Mouse (Mus musculus) midbrain, embryonic 10.5 days (tissue): Measurements from ENCODE around the gene Rspry1. TPM values are rescaled to one million over a fixed set of nuclear protein-coding genes. Genes with fewer than 3 reads are reported as not detected.

Experiments used
- DNase-seq: peaks from one replicate; pipeline ENCODE4 v3.0.0-alpha.2; 2017; ENCODE audit warnings: low spot score
- H3K27ac ChIP-seq: fragments of 300-500 bp; sonication (generic); replicated peaks from 2 replicates; pipeline ENCODE4 v1.5.1; 2016; ENCODE audit warnings: mild to moderate bottlenecking
- H3K27me3 ChIP-seq: fragments of 300-500 bp; sonication (generic); 2 replicates; pipeline ENCODE4 v1.6.1; 2016; ENCODE audit warnings: low read depth, mild to moderate bottlenecking; ENCODE audit not compliant: poor library complexity, severe bottlenecking
- H3K36me3 ChIP-seq: fragments of 300-500 bp; sonication (generic); 2 replicates; pipeline ENCODE4 v1.6.1; 2016; ENCODE audit warnings: mild to moderate bottlenecking, moderate library complexity
- H3K4me1 ChIP-seq: fragments of 300-500 bp; sonication (generic); 2 replicates; pipeline ENCODE4 v1.6.1; 2016
- H3K4me3 ChIP-seq: fragments of 300-500 bp; sonication (generic); 2 replicates; pipeline ENCODE4 v1.5.1; 2016; ENCODE audit warnings: mild to moderate bottlenecking, moderate library complexity
- H3K9me3 ChIP-seq: fragments of 300-500 bp; sonication (generic); replicated peaks from 2 replicates; pipeline ENCODE4 v1.6.1; 2016; ENCODE audit warnings: mild to moderate bottlenecking
- WGBS: fragments of 180-500 bp; shearing (Covaris S2); methylation state at CpG from one replicate; pipeline ENCODE4 v1.1.7; 2016; 5-methylcytosine and 5-hydroxymethylcytosine counted together
- polyA plus RNA-seq: library from polyadenylated mRNA; unstranded; fragments of >200 nt; fragmentation: Nextera tagmentation; extraction: Ambion mirVana; gene quantifications from 2 replicates; pipeline ENCODE4 v1.2.1, GENCODE M21; 2016

The Rspry1 gene
- 45.2 and 49.5 TPM in 2 replicates for polyA plus RNA-seq

DNA sequence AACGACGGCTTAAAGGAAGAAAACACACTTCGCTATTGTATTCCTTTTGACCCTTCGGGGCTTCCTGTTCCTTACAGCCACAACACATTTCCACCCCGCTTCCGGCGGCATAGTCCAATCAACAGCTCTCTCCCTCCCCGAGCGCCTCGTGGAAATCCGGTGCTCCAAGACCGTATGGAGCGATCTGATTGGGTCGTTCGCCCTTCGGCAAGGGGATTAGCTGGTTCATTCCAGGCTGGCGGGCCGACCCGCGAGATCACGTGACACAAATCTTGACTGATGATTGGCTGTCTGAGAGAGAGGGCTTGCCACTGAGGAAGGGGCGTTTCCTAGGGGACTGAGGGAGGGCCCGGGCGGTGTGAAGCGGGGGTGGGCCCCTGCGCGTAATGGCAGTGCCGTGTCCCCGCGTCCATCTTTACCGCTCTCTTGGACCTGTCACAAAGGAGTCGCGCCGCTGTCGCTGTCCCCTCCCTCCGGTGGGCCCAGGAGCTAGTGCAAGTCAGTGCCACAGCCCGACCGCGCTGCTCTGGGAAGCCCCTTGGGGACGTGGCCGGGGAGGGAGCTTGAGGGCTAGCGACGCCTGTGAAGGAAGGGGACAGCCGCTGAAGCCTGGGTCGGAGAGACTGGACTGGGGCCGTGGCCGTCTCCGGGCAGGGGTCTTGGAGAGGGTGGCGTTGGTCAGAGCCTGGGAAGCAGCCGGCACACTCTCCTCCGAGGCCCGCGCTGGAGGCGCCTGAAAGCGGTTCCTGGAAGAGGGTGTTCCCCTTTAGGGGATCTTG, at the start of gene Rspry1, which contains the start of gene Fam192a:
TSS of gene Rspry1 (plus strand) at position 331 of the 779 bp plus-strand sequence.
TSS of gene Fam192a (minus strand) at position 391 of the 779 bp plus-strand sequence.
- no peaks in the 10 kb centered on the region for H3K27me3 ChIP-seq
- H3K36me3 ChIP-seq, result peaks cover 3% of the 10 kb centered on the region; the same call in 1 of the 2 replicates
- DNase-seq, result peak; percentile 100
- no peaks in the 10 kb centered on the region for H3K9me3 ChIP-seq
- peak within 1 kb of the TSS; percentile 96 for H3K27ac ChIP-seq
- peaks cover 31% of the 10 kb centered on the region for H3K4me1 ChIP-seq
- WGBS, result under 1% methylated on average over 55 of the region's 55 CpGs
- H3K4me3 ChIP-seq, result peak within 1 kb of the TSS; percentile 98

DNA sequence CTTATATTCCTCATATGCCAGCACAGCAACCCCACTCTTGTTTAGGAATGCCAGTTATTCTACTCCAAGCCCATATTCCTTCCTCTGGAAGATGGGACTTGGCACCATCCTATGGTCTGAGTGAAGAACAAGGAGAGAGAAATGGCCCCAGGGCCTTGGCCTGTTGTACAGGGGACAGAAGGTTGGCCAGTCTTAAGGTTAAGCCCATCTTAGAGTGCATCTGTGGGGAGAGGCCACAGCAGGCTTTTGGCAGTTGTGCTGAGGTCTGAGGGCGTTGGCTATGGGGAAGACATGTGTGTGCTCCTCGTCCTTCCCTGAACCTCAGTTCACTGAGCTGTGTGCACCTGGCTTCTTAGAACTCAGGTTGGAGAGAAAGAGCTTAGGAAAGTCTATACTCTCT, 49.0 kb upstream of the Rspry1 start:
- no peak overlapping the region; the same call in 1 of the 2 replicates for H3K4me3 ChIP-seq
- H3K9me3 ChIP-seq, result no peaks in the 10 kb centered on the region
- H3K36me3 ChIP-seq, result no peaks in the 10 kb centered on the region
- no peak for DNase-seq
- peaks cover 56% of the 10 kb centered on the region for H3K4me1 ChIP-seq
- 69% methylated on average over 2 of the region's 2 CpGs for WGBS
- H3K27me3 ChIP-seq, result peaks cover 72% of the 10 kb centered on the region
- peak overlapping the region; percentile 91 for H3K27ac ChIP-seq

DNA sequence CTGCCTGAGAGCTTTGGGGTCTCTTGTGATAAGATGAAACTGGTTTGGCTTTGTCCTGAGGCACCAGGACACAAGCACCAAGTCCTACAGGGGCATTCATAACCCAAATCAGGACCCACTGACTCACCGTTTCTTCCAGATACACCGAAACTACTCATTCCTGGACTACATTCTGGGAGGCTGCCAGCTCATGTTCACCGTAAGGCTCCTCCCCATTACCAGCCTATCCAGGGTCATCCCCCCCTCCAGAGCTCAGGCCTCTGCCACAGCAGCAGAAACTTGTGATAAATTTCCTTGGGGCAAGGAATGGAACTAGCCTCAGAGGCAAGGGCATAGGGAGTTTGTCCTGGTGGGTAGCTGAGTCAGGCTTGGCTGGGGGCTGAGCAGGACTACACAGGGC, 44.5 kb upstream of the Rspry1 start:
- H3K4me1 ChIP-seq, result peaks cover 39% of the 10 kb centered on the region
- WGBS, result 89% methylated on average over 3 of the region's 3 CpGs
- no peaks in the 10 kb centered on the region for H3K9me3 ChIP-seq
- H3K27me3 ChIP-seq, result peaks cover 86% of the 10 kb centered on the region
- DNase-seq, result no peak
- no peak overlapping the region for H3K4me3 ChIP-seq
- peak overlapping the region; percentile 14; the same call in 1 of the 2 replicates for H3K27ac ChIP-seq
- no peaks in the 10 kb centered on the region for H3K36me3 ChIP-seq

DNA sequence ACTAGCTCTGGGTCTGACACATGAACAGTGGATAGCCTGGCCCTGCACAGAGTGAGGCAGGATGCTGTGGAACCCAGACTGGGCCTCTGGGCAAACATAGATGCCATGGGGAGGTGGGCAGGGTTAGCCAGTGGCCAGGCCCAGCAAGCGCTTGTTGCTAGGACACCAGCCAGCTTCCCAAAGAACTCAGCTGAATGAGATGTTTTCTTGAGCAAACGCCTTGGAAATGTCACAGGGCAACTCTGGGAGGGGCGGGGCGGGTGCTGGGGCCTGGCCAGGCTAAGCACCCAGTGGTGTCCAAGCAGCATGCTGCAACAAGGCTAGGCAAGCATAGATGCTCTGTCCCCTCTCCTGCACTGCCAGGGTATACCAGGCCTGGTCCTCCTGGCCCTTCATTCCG, 40.5 kb upstream of the Rspry1 start:
- H3K9me3 ChIP-seq, result no peaks in the 10 kb centered on the region
- H3K27me3 ChIP-seq, result peaks cover 80% of the 10 kb centered on the region
- peak overlapping the region; percentile 73 for H3K27ac ChIP-seq
- 0 out of 2 replicates have a peak, but pooled peaks cover 10% of the 10 kb centered on the region for H3K36me3 ChIP-seq
- 33% methylated on average over 5 of the region's 5 CpGs for WGBS
- H3K4me1 ChIP-seq, result peaks cover 42% of the 10 kb centered on the region
- H3K4me3 ChIP-seq, result peak overlapping the region; percentile 14; the same call in 1 of the 2 replicates
- peak; percentile 75 for DNase-seq

DNA sequence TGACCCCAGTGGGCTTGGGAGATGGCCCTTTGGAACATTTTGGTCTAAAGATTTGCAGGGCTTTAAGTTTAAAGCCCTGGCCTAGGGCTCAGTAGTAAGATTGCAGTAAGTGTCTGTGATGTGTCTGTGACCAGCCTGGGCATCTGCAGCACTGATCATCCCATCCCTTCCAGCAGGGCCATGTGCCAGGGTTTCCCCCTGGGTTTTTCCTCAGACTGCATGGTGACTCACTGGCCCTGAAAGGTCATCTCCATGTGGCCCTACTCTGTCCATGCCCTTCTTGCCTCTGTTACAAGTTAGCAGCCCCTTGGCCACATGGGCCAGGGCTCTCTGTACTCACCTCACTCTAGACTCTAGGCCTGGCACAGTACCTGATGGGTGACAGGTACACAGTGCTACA, 37.3 kb upstream of the Rspry1 start:
- peaks cover 67% of the 10 kb centered on the region for H3K4me1 ChIP-seq
- H3K36me3 ChIP-seq, result peaks cover 10% of the 10 kb centered on the region; the same call in 1 of the 2 replicates
- DNase-seq, result no peak
- H3K9me3 ChIP-seq, result no peaks in the 10 kb centered on the region
- H3K27me3 ChIP-seq, result peaks cover 52% of the 10 kb centered on the region
- H3K27ac ChIP-seq, result 0 out of 2 replicates have a peak overlapping the region, but pooled peaks have one; percentile 23
- no peak overlapping the region for H3K4me3 ChIP-seq

DNA sequence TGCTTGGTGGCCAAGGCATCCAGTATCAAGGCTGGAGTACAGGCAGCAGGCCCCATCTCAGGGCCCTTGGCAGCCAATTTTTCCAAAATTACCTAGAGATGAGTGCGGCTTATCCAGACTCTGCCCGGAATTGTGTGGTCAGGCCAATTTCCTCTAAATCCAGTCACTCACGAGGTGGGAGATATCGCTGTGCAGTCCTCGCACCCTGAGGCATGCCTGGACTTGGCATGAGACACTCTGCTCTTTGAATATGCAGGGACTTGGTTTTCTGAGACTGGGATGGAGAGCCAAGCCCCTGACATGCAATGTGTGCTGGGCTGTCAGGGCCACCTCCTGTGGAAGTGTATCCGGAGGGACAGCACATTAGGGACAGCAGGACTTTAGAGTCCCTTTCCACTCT, 35.7 kb upstream of the Rspry1 start:
- no peaks in the 10 kb centered on the region for H3K9me3 ChIP-seq
- 82% methylated on average over 6 of the region's 6 CpGs for WGBS
- H3K27ac ChIP-seq, result peak overlapping the region; percentile 79
- H3K27me3 ChIP-seq, result peaks cover 37% of the 10 kb centered on the region
- peaks cover 69% of the 10 kb centered on the region for H3K4me1 ChIP-seq
- peaks cover 13% of the 10 kb centered on the region; the same call in 1 of the 2 replicates for H3K36me3 ChIP-seq
- no peak for DNase-seq
- H3K4me3 ChIP-seq, result no peak overlapping the region

DNA sequence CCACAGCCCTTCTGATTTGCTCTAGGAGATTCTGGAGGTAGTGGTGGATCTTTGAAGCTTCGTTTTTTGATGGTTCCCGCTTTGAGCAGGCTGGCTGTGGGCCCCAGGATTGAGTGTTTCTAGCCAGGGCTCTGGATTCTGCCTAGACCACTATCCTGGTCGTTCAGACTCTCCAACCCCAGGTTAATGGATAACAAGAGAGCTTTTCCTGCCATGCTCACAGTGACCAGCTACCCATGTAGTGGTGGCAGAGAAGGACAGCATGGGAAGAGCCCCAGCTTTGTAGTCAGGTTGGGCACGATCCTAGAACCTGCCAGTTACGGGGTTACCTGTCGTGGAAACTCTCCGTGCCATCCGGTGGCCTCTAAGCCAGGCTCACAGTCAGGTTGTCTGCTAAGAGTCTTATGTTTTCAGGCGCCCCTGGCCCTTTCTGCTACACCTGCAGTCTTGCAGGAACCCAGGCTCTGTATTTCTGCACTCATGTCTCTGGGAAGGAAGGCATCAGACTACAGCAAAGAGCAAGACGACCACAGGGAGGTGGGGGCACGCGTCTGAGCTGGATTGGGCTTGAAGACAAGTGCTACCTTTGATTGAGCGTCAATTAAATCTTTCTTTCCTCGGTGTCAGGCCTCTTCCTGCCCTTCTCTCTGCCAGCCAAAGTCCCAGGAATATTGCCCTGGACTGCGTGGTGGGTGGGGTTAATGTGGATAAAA, 35.1 kb upstream of the Rspry1 start:
- Histone ChIP-seq H3K4me1 (peaks cover 63% of the 10 kb centered on the region), H3K27me3 (peaks cover 37% of the 10 kb centered on the region), H3K4me3 (peak overlapping the region; percentile 33; the same call in 1 of the 2 replicates), H3K36me3 (peaks cover 18% of the 10 kb centered on the region; the same call in 1 of the 2 replicates), H3K27ac (peak overlapping the region; percentile 79), H3K9me3 (no peaks in the 10 kb centered on the region)
- 55% methylated on average over 15 of the region's 15 CpGs for WGBS
- DNase-seq, result no peak

DNA sequence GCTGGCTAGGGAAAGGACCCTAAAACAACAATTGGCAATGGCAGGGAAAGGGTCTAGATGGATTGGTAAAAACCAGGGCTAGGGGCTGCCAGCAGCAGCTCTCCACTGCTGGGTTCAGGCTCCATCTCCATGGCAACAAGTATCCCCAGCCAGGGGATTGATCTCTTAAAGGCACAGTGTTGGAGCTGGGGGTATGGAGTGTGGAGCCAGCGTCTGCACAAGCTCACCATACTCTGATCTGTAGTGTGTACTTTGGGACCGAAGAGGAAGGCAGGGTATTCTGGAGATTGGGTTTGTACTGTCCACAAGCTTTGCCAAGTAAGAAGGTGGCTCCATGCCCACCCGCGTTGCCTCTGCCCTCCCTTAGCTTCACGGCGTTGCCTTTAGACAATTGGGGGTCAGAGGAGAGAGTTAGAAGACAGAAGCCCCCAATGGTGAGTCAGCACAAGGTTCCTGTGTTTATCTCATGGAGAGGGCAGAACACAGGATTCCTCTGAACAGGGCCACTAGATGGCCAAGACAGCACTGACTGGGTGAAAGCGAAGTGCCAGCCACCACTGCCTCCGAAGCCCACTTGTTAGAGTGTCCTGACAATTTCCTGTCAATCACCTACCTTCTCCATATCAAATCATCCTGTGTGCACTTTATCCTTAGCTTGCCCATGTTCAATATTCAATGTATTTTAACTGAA, 34.4 kb upstream of the Rspry1 start:
- H3K9me3 ChIP-seq, result no peaks in the 10 kb centered on the region
- 52% methylated on average over 8 of the region's 8 CpGs for WGBS

DNA sequence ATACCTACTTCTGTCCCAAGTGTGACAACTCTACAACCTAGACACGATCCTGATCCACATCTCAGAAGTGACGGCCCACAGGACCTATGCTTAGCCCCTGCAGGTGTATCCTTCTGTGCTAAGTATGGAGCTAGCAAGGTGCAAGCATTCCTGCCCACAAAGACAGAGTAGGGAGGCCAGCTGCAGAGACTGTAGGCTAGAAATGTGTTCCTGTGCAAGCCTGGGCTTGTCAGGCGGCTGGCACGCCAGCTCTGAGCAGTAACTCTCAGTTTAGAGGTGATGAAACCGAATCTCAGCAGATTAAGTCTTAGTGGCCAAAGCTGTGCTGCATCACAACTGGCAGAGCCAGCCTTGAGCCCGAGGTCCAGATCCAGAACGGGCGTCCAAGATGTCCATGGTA, 33.6 kb upstream of the Rspry1 start:
- H3K27ac ChIP-seq, result peak overlapping the region; percentile 79
- DNase-seq, result no peak

More for the DNA sequence above, 34.4 kb upstream of the Rspry1 start:
- peak overlapping the region; percentile 33; the same call in 1 of the 2 replicates for H3K4me3 ChIP-seq
- peak overlapping the region; percentile 79 for H3K27ac ChIP-seq
- H3K4me1 ChIP-seq, result peaks cover 56% of the 10 kb centered on the region
- peak; percentile 70 for DNase-seq
- H3K36me3 ChIP-seq, result peaks cover 25% of the 10 kb centered on the region; the same call in 1 of the 2 replicates
- peaks cover 34% of the 10 kb centered on the region for H3K27me3 ChIP-seq

DNA sequence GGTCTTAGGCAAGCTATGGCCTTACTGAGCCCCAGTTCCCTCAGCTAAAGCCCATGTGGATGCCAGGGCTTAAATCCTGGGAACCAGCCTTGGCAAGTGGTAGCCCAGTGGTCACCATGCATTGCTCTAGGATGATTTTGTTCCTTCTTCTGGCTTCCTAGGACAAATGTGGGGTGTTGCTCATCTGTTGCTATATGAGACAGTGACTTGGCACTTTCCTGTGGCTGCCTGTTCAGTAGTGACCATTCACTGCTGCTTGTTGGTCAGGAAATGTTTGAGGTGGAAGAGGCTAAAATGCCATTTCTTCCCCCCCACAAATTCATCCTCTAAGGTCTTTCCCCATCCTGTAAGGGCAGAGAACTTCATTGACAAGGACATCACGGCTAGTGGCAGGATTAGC, 32.3 kb upstream of the Rspry1 start:
- peaks cover 51% of the 10 kb centered on the region for H3K4me1 ChIP-seq
- no peak overlapping the region for H3K27ac ChIP-seq
- no peak for DNase-seq
- 54% methylated on average over 1 of the region's 1 CpGs for WGBS
- H3K4me3 ChIP-seq, result no peak overlapping the region
- H3K27me3 ChIP-seq, result peaks cover 13% of the 10 kb centered on the region
- H3K36me3 ChIP-seq, result peaks cover 39% of the 10 kb centered on the region
- no peaks in the 10 kb centered on the region for H3K9me3 ChIP-seq

More for the DNA sequence above, 33.6 kb upstream of the Rspry1 start:
- Histone ChIP-seq H3K4me3 (no peak overlapping the region), H3K36me3 (peaks cover 32% of the 10 kb centered on the region), H3K4me1 (peaks cover 51% of the 10 kb centered on the region), H3K27me3 (peaks cover 26% of the 10 kb centered on the region), H3K9me3 (no peaks in the 10 kb centered on the region)
- WGBS, result 88% methylated on average over 8 of the region's 8 CpGs

DNA sequence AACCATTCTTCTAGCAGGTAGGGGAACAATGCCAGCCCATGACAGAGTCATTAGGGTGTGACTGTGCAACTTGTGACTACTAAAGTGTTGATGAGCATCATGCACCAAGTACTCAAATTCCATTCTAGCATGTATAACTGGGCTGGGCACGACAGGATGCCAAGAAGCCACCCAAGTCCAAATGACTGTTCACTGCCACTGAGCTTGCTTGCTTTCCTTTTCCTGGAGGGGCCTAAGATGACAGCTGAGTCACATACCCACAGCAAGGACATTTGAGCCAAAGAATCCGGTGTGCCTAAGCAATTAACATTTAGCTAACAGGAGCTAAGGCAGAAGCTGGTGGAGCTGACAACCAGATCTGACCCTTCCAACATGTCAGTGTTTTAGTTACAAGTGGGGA, 29.8 kb upstream of the Rspry1 start:
- WGBS, result 87% methylated on average over 2 of the region's 2 CpGs
- Histone ChIP-seq H3K36me3 (peaks cover 60% of the 10 kb centered on the region), H3K27ac (no peak overlapping the region), H3K4me3 (no peak overlapping the region), H3K9me3 (no peaks in the 10 kb centered on the region), H3K27me3 (no peaks in the 10 kb centered on the region), H3K4me1 (peaks cover 31% of the 10 kb centered on the region)
- no peak for DNase-seq
